Mouse (Mus musculus): Measurements from ENCODE around the gene Afdn.
"Not testable (repeated sequence)": the region's sequence is repeated elsewhere in the genome, so short reads cannot be mapped to it uniquely, and the experiment has no call there.

The Afdn gene

GRCm38 (mm10) chr17:13939231-13939630, 178.9 kb downstream of the Afdn start:
- DNase-seq (ENCODE audit: extremely low spot score, low spot score) = not testable (repeated sequence)

DNA sequence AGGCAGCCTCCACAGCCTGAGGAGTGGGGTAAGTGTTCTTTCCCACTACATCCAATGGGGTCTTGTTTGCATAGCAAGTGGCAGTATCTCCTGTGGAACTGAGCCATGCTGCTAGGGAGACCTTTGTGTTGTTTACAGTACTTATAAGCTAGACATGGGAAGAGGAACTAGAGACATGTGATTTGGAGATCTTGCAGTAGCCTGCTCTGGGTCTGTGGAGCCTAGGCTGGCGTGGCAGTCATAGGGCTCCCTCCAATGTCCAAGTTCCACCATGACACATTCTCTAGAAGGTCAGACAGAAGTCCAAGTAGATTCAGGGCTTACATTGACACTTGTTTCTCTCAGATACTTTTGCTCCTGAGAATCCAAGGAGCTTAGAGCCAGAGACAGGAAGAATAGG, 180.1 kb downstream of the Afdn start:
- DNase-seq (ENCODE audit: extremely low spot score, low spot score) = no peak

- DNase-seq (ENCODE audit: extremely low spot score, low spot score) = not testable (repeated sequence)
Measured at GRCm38 (mm10) chr17:13948073-13948472, 187.7 kb downstream of the Afdn start, which contains the start of gene Gm7168. Gene Gm7168, plus strand, starts transcription at chr17:13948373.

- DNase-seq (ENCODE audit: extremely low spot score, low spot score) = not testable (repeated sequence)
Measured at GRCm38 (mm10) chr17:13951570-13951969, 191.2 kb downstream of the Afdn start.
